Mouse (Mus musculus) stomach, postnatal 0 days (tissue): Measurements from ENCODE around the gene Sprn.

Source experiments
- CTCF ChIP-seq: IDR thresholded peaks from 2 replicates; pipeline ENCODE4 v1.5.1; 2016; ENCODE audit warnings: antibody characterized with exemption, low read depth, mild to moderate bottlenecking, moderate library complexity
- EP300 ChIP-seq: optimal IDR thresholded peaks from 2 replicates; pipeline ENCODE3; 2016; ENCODE audit warnings: antibody characterized with exemption

DNA sequence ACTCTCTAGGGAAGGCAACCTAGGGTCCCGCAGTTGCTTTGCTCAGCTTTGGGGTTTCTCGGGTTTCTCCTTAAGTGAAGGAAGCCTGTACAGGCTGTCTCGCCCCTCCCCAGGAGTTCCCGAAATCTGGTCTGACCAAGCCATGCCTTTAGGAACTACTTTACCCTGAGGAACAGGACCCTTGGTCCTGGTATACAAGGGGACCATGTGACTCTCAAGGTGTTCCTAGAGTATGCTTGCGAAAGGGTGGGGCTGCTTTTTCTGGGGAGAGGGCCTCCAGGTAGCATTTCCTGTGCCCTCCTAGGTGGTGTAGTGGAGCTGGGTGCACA, 28.7 kb downstream of the Sprn start:
- TF ChIP-seq CTCF, result no peak
- TF ChIP-seq EP300, result no peak
